Mouse (Mus musculus) testis, postnatal 10 days (tissue): ENCODE measurements at regions not wholly inside any gene's neighbourhood (a gene's known extent, or its start where the extent isn't known, plus 50 kb on each side); places are given as distances from the start of the nearest gene placed in this dataset.
"Not testable (repeated sequence)": the region's sequence is repeated elsewhere in the genome, so short reads cannot be mapped to it uniquely, and the experiment has no call there.

Source experiments
- DNase-seq: peaks from one replicate; pipeline ENCODE4 v3.0.0; 2021; ENCODE audit warnings: low spot score

DNA sequence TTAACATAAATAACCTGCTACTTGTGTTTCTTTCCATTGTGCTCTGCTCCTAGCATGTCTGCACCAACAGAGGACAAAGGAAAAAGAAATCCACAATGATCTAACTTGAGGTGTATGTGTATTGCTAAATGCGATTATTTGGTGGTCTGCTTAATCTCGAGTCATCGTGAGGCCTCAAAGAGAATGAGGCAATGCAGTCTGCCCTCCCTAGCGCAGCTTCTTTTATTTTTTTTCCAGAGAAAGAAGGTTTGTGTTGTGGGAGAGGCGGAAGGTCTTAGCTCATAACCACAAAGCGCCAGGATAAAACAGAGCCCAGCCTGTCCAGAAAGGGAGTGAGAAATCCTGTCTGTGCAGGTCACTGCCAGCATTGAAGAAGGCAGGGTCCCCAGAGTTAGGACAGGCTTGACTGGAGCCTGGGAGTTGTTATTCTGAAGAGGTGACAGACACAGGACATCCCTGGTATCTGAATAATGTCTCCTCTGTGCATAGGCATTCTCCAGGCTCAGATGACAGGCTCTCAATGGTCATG, 751.3 kb upstream of the Intu start:
- no peak for DNase-seq

DNA sequence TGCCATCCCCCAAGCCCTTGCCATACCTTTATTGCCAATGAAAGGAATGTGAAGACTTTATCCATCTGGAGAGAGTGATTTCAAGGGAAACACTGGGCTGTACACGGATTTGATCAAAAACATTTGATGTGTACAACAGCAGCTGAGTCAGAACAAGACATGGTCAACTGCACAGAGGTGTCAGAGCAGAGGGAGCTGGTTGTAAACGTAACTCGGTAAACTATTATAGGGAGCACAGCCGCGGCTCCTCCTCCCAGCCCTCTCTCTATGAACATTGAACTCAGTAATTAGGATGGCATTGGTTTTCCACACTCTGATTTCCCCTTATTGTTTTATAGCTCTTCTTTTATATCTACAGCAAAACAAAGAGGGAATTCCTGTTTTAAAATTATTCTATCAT, 750.8 kb upstream of the Intu start:
- DNase-seq: no peak

DNA sequence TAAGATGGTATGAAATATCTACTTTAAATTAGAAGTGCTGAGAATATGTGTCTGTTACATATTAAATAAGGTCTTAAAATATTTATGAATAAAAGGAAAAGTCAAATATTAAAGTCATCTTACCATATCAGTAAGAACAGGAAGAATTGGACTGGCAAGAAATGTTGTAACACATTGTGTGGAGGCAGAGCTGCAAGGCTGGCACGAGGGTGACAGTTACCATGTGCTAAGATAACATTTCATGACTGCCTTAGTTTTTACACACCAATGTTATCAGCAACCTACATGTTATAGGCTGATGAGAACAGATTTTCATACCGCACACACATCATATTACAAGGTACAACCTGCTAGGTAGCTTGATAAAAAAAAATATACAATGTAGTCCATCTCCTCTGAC, 746.2 kb upstream of the Intu start:
- DNase-seq: no peak

DNA sequence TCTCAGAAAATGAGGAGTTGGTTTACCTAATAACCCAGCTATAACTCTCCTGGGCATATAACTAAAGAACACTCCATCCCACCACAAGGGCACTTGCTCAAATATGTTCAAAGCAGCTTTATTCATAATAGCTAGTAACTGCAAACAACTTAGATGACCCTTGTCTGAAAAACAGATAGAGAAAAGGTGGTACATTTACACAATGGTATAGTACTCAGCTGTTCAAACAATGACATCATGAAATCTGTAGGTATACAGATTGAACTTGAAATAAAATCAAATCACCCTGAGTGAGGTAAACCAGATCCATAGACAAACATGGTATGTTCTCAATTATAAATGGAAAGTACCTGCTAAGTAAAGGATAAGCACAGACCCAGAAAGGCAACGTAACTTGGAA, 721.5 kb upstream of the Intu start:
- no peak for DNase-seq

DNA sequence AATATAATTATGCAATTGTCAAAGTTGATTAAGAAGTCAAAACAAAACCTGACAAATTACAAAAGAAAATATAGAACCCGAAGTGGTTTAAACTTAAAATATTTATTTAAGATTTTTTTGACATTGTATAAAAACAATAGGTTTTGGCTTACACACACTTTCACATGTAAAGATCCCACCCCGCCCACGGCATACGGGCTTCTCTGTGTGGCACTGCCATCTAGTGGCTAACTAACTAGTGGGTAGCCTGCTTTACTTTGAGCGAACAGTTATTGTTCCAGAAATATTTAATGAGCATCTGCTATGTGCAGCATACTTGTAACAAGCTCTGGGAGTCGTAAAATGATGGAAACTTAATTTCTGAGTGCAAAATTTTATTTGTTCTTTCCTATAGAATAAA, 716.3 kb upstream of the Intu start:
- peak; percentile 74 for DNase-seq

DNA sequence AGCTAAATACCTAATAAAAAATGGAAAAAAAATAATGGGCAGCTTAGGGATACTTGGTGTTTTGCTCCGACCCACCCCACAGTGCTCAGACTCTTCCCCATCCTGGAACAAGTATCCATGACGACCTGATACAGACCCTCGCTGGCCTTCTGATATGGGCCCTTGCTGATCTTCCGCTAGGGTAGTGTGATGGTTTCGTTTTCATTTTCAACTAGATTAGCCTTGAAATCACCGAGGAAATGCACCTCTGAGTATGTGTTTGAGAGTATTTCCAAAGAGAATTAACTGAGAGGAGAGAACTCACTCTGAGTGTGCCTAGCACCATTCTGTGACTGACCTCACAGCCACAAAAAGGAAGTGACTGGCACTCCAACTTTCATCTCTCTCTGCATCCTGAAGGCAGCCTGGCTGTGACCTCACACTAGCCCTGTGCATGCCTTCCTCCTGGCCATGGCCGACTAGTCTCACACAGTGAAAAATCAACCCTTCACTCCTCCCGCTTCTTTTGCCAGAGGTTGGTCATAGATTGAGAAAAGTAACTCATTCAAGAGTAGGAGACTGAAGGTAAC, 700.5 kb upstream of the Intu start:
- no peak for DNase-seq

DNA sequence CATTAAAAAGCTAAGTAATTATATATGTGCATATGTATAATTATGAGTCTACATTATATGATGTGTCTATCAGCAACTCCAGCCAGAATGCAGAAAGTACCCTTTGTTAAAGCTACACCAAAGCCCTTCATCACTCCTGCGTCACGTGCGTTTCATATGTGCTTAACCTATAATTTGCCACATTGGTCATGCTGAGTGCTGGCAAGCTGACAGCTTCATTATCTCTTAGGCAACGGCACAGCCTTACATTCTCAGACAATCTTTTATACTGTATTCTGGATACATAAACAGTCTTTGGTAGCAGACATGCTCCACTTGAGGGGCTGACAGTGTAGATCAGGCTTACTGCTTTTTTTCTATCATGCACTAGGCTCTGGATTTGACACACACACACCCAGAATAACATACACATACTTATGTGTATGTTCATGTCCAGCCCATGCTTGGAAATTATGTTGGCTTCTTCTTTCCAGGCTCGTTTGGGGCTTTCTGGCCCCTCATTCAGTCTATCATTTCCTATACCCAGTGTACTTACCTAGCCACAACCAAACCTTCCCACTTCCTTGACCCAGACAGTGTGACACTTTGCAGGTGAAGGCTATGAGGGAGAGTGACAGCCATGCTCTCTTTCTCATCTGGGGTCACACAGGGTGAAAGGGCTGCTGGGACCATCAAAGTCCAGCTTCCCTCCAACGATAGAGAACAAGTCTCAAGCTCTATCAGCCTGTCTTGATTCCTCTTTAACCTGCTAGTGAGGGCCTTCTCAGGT, 692.5 kb upstream of the Intu start:
- DNase-seq: no peak

DNA sequence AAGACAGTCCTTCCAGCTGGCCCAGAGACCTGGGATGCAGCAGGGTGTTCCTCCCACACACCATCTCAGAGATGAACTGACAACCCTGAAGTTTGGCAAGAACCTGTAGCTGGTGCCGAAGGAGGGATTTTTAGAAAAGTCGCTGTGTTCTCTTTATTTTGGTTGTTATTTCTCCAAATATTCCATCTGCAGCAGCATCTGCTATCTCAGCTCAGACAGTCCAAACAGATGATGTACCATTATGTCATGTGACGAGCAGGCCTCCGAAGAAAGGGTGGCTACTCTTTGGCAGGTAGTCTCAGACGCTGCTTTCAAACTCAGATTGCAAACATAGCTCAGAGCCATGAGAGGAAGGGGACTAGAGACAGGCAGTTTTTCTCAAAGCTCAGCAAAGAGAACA, 690.1 kb upstream of the Intu start:
- DNase-seq: no peak

DNA sequence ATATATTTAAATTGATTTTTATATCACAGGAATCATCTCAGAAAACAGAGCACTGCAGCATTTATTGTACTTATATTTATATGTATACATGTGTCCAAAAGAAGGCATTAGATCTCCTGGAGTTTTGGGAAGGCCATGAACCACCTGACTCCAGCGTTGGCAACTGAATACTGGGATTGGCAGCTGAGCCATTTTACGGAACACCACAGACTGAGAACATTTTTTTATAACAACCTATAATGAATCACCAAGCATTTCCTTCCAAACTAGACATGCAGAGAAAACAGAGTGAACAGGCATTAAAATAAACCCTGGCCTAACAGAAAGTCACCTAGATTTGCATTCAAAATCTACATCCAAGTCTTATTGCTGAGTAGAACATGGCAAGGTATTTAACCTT, 686.0 kb upstream of the Intu start:
- no peak for DNase-seq

DNA sequence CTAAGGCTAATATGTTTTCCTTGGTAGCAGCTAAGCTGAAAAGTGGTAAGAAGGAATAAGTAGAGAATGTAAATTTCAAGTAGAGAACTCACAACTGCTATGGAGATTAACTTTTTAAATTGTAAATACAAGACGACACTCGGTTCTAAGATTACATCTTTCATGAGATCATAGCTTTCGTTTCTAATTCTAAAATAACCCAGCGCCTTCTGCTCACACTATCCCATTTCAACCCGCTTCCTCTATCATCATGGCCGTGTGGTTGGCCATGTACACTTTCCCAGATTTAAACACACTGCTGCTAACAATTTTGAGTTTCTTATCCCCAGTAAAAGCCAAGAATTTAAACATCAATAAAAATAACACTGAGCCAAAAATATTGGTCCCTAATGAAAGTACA, 682.3 kb upstream of the Intu start:
- no peak for DNase-seq

DNA sequence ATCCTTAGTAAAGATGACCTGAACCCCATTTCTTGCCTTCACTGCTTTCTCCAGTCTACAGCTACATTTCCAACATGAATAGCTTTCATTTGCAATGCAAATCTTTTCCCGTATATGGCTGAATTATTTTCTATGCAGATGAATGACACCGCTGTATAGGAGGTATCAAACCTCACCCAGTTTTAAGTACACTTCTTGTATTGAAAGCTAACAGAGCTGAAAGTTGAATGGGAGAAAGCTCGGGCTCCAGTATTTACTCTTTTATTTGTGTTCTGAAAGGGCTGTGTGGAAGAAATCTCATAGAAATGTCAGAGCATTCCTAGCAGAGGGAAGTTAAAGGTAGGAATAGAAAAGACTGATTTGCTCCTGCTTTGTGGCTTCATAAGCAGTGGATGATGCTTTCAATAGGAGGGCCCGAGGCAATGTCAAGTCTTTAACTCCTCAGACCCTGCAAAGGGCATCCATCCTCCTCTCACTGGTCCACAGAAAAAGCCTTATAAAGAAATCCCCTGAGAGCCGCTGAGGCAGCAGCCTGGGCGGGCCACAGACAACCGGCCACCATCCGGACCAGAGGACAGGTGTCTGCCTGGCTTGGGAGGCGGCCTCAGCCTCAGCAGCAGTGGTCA, 673.8 kb upstream of the Intu start:
- no peak for DNase-seq

DNA sequence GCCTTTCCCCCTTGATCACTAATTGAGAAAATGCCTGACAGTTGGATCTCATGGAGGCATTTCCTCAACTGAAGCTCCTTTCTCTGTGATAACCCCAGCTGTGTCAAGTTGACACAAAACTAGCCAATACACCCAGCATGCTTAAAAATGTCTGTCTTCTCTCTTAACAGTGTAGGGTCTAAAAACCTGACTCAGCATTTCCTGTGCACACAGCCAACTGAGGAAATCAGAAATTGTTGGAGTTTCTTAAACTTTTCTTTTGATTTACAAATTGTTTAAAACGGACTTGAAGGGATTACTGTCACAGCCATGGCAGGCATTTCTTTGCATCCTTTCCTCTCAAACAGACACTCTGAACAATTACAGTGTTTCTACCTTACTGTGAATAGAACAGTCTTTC, 655.0 kb upstream of the Intu start:
- DNase-seq: not testable (repeated sequence)

DNA sequence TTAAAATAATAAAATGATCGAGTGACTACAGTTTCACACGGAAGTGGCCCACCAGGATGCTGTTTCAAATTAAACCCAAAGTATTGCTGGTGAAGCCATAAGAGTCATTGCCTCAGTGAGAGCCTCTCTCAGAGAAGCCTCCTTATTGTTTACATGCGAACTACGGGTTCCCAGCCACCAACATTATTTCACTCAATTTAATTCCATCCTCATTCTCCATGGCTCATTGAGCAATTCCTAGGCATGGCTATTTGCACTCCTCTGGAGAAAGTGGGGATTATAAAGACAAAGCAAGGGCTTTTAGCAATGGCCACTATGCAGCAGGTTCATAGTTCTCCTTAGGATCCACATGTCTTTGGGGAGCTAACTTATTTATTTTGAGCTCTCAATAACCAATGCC, 646.7 kb upstream of the Intu start:
- no peak for DNase-seq

DNA sequence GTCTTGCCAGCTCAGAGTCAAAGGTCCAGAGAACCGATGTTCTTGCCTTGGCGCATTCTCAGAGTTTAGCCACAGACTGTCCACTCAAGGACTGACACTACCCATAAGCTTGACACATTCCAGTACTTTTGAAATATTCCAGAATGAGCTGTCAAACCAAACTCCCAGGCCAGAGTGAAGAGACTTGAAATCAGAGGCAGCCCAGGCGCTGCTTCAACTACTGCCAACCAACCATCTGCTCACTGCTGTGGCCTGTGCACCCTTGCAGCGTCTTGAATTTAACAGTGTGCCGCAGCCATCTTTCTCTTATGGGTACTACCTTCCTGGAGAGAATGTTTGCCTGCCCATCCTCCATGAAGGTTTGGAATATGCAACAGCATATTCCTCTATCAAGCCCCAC, 642.7 kb upstream of the Intu start:
- DNase-seq: no peak

DNA sequence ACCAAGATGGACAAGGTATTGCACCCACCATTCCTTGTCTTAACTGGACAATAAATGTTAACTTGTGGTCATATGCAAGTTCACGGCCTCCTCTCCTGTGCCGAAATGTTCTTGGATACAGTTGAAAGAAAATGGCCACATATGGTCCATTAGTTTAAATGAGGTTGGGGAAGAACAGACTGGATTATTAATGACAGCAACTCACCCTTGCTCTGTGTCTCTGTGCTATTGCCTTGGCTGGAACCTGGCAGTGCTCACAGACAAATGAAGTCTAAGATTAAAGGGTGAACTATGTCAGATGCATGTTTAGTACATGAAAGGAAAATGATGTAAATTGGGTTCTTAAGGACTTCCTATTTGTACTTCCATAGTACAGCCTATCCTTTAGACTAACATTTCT, 641.9 kb upstream of the Intu start:
- no peak for DNase-seq

DNA sequence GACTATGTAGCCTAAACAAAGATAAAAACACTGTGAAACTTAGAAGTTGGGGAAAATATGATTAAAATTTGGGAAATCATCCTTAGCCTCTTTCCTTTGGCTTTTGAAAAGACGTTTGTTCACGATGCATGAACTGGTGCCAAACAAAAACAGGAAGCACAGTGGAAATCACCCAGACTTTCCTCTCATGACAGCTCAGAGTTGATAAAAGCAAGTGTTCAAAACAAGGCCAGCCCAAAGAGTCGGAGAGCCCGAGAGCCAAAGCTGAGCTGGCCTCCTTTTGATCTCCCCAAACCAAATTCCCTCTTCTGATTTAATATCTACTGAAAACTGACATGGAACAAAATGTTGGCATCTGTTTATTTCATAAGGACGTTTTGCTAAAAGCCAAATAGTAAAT, 632.1 kb upstream of the Intu start:
- no peak for DNase-seq

DNA sequence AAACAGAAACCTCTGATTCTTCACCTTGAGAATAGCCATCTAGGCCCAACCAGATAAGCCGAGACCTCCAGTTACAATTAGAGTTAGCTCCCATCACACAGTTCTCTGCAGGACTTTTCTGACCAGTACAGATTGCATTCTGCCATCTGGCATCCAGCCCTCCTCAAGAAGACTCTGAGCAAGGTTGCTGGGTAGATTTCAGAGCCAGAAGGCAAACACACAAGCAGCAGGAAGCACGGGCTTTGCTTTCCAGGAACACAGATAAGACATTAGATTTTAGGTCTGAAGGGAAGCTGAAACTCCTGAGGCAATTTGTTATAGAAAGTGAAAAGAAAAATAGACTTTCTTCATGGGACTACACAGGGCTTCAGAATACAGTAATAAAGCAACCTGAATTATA, 630.9 kb upstream of the Intu start:
- DNase-seq: no peak

DNA sequence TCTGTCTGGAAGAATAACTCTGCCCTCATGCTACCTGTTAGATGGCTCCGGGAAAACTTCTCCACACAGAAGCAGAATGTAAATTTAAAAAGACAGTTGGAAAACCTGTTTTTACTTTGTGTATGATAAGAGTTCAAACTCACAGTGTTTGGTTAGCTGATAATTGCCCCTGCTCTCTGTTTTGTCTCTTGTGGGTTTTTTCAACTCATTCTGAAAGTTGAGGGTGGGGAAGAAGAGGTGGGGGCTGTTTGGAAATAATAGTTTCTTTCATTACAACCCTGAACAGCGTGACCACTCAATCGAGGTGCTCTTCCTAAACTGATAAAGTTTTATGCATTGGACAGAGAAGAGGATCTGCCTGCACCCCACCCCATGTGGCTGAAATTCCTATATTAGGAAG, 626.7 kb upstream of the Intu start:
- DNase-seq: no peak

DNA sequence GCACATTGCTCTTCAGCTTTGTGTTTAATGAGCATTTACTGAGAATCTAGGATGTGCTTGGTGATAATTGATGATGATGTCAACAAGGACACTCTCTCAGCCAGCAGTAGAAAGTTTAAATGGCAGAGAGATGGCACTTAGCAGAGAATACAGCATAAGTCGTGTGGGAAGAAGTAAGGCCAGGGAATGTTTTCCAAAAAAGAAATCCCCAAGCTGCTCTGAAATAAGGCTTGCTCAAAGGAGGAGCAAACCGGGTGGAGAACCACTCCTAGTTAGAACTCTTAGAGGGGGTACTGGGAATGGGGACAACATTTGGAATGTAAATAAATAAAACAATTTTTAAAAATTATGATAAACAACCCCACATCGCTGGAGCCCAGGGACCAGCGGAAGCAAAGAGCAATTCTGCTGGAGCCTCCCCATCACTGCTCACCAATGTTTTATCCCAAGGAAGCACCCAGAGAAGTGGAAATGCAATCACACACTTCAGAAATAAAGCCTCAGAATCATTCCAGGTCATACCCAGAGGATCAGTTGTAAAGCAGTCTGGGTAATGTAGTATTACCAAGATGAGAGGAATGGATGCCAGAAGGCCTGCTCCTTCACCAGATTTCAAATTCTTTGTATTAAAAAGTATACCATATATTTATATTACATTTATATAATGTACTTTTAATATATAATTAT, 622.3 kb upstream of the Intu start:
- no peak for DNase-seq

DNA sequence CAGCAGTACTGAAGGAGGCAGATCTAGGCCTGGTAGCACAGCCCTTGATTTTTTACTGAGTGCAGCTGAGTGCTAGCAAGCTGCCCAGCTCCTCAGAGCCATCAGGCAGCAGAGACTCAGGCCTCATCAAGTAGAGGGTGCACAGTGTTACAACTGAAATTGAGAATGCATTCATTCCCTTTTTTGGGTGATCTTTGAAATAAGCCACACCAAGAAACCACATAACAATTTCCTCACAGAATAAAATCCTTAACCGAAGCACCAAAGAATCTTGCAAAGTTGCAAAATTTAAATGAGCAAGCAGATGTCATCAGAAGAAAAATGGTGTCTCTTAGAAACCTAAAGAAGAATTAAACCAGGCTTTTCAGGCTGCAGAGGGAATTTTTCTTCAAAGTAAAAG, 621.4 kb upstream of the Intu start:
- DNase-seq: no peak

DNA sequence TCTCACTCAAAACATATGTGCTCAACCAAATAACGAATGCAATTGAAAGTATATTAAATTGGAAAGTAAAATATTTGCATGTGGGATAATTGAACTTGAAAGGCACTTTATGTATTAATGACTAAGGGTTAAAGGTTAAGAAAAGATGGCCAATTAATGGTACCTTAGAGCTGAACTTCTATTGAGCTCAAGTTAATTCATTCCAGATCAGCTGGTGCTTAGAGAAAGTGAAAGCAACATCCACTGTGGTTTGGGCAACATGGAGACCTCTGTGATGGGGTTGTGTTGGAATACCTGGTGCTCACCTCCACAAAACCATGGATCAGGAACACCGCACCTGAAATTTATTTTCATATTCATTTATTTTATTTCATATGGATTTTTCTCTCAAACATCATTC, 612.5 kb upstream of the Intu start:
- no peak for DNase-seq

DNA sequence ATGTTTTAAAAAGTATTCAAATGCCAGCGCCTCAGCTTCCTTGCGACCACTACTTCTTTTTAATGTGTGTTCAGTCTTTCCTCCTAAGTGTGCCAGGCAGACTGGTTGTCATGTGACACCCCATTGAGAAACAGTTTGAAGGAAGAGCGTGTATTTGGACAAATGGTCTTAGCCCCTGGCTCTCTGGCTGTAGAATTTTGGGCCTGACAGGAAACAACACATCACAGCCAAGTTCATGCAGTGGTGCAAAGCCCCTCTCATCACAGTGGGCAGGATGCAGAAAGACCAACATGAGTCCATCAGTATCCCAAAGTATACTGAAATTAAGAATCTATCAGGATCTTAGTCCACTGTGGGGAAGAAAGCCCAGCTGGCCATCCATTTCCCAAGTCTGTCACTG, 605.6 kb upstream of the Intu start:
- DNase-seq: no peak

DNA sequence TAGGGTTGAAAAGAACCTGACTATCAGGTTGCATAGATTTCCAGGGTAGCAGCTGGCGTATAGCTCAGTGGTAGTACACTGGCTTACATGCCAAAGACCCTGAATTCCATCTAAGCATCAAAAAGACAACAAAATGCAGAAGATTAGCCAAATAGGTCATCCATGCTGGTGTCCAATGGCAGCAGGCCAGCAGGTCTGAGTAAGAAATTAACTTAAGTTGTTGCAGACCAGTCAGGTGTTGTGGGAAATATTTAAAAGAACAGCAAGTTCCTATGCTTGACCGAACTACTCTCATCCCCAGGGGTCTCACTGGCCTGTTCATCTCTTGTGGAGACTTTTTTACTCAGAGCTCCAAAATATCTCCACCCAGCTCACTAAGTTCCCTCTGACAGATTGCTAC, 602.7 kb upstream of the Intu start:
- DNase-seq: no peak
